Mouse (Mus musculus): ENCODE data around the gene Tmed2. TPM values are rescaled to one million over a fixed set of nuclear protein-coding genes. Genes with fewer than 3 reads are reported as not detected.
A peak's percentile ranks its signal among the peaks of the same experiment; 100 is the strongest.
"Not testable (repeated sequence)": the region's sequence is repeated elsewhere in the genome, so short reads cannot be mapped to it uniquely, and the experiment has no call there.

The Tmed2 gene
- polyA plus RNA-seq, 1 experiment from 2014 or later: 396 TPM

GRCm38 (mm10) chr5:124552558-124553307, 12.2 kb downstream of the Tmed2 start, which contains the start of gene Ddx55:
TSS of gene Ddx55 (plus strand) at chr5:124552864.
- peaks cover 52% of the 10 kb centered on the region for H3K36me3 ChIP-seq
- no peaks in the 10 kb centered on the region for H3K9me3 ChIP-seq
- H3K4me1 ChIP-seq (replicated peaks): peaks cover 17% of the 10 kb centered on the region
- DNase-seq (ENCODE audit: low spot score): peak; percentile 91
- no peaks in the 10 kb centered on the region for H3K27me3 ChIP-seq (ENCODE audit: insufficient read depth, poor library complexity, severe bottlenecking)
- H3K4me3 ChIP-seq: peak within 1 kb of the TSS; percentile 98
- under 1% methylated on average over 66 of the region's 66 CpGs for WGBS
- H3K27ac ChIP-seq: peak within 1 kb of the TSS; percentile 89

- Histone ChIP-seq H3K4me3 (peak overlapping the region; percentile 98), H3K27ac (no peak overlapping the region), H3K27me3 (ENCODE audit: insufficient read depth, poor library complexity, severe bottlenecking) (no peaks in the 10 kb centered on the region), H3K9me3 (no peaks in the 10 kb centered on the region), H3K36me3 (peaks cover 52% of the 10 kb centered on the region), H3K4me1 (replicated peaks) (peaks cover 17% of the 10 kb centered on the region)
- WGBS: 85% methylated on average over 6 of the region's 6 CpGs
- no peak for DNase-seq (ENCODE audit: low spot score)
Measured at GRCm38 (mm10) chr5:124553607-124554006, 13.1 kb downstream of the Tmed2 start.

DNA sequence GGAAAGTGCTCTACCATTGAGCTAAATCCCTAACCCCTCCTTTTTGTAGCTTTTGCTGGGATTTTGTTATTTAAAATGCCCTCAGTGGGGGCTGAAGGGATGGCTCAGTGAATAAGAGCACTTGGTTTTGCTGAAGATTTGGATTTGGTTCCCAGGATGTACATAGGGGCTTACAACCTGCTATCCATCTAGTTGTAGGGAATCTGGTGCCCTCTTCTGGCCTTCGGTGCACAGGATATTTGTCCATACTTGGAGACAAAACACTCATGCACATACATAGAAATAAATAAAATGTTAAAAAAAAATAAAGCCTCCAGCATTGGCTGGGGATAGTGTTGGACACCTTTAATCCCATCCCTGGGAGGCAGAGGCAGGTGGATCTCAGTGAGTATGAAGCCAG, 14.7 kb downstream of the Tmed2 start:
- H3K27ac ChIP-seq: no peak overlapping the region
- no peak overlapping the region for H3K4me3 ChIP-seq
- no peaks in the 10 kb centered on the region for H3K9me3 ChIP-seq
- H3K36me3 ChIP-seq: peaks cover 64% of the 10 kb centered on the region
- H3K4me1 ChIP-seq (replicated peaks): peaks cover 17% of the 10 kb centered on the region
- DNase-seq (ENCODE audit: low spot score): no peak
- 84% methylated on average over 1 of the region's 1 CpGs for WGBS
- no peaks in the 10 kb centered on the region for H3K27me3 ChIP-seq (ENCODE audit: insufficient read depth, poor library complexity, severe bottlenecking)

- Histone ChIP-seq H3K27me3 (ENCODE audit: insufficient read depth, poor library complexity, severe bottlenecking) (no peaks in the 10 kb centered on the region), H3K4me1 (replicated peaks) (no peaks in the 10 kb centered on the region), H3K36me3 (peaks cover 100% of the 10 kb centered on the region), H3K27ac (no peak overlapping the region), H3K9me3 (no peaks in the 10 kb centered on the region), H3K4me3 (no peak overlapping the region)
- 89% methylated on average over 12 of the region's 12 CpGs for WGBS
- DNase-seq (ENCODE audit: low spot score): no peak
Measured at GRCm38 (mm10) chr5:124571068-124571467, 30.6 kb downstream of the Tmed2 start.

- no peak overlapping the region for H3K27ac ChIP-seq
- H3K36me3 ChIP-seq: peaks cover 71% of the 10 kb centered on the region
- 92% methylated on average over 7 of the region's 7 CpGs for WGBS
- H3K4me3 ChIP-seq: no peak overlapping the region
- no peaks in the 10 kb centered on the region for H3K9me3 ChIP-seq
- no peaks in the 10 kb centered on the region for H3K27me3 ChIP-seq (ENCODE audit: insufficient read depth, poor library complexity, severe bottlenecking)
- DNase-seq (ENCODE audit: low spot score): no peak
- peaks cover 23% of the 10 kb centered on the region for H3K4me1 ChIP-seq (replicated peaks)
Measured at GRCm38 (mm10) chr5:124575467-124575866, 35.0 kb downstream of the Tmed2 start.

DNA sequence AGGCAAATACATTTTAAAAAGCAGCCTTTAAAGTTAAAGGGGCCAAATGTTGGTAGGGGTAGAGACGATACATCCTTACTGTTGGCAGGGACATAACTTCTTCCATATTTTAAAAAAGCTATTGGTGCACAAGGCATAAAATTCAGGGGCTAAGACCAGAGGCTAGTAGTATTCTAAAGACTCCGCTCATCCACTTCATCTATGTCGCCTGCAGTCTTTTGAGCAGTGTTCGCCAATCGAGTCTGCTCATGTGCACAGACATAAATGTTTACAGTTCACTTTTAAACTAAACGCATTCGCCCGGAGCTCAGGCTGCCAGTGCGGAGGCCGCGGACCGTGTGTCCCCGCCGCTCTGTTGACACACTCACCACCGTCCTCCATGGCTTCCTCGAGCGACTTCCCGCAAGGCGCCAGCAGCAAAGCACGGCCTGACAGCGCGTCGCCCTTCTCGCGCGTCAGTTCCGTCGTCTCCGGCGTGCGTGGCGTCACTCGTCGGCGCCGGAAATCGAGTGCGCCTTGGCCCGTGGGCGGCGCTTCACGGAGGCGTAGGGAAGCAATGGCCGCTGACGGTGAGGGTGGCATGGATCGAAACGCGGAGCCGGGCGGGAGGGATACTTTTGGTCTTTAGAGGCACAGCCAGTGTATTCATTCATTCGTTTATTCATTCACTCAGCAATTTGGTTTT, 38.3 kb downstream of the Tmed2 start, which contains the start of the genes Eif2b1 and Gtf2h3:
Gene Eif2b1, minus strand, starts transcription at position 499 of the 685 bp plus-strand sequence.
Gene Gtf2h3, plus strand, starts transcription at position 508 of the 685 bp plus-strand sequence.
- Histone ChIP-seq H3K9me3 (no peaks in the 10 kb centered on the region), H3K4me1 (replicated peaks) (peaks cover 27% of the 10 kb centered on the region), H3K27ac (peak within 1 kb of the TSS; percentile 79), H3K27me3 (ENCODE audit: insufficient read depth, poor library complexity, severe bottlenecking) (no peaks in the 10 kb centered on the region), H3K36me3 (peaks cover 54% of the 10 kb centered on the region), H3K4me3 (peak within 1 kb of the TSS; percentile 86)
- peak; percentile 93 for DNase-seq (ENCODE audit: low spot score)
- WGBS: under 1% methylated on average over 51 of the region's 51 CpGs

- Histone ChIP-seq H3K4me3 (no peak overlapping the region), H3K4me1 (replicated peaks) (peaks cover 24% of the 10 kb centered on the region), H3K27me3 (ENCODE audit: insufficient read depth, poor library complexity, severe bottlenecking) (no peaks in the 10 kb centered on the region), H3K36me3 (peaks cover 55% of the 10 kb centered on the region), H3K27ac (no peak overlapping the region), H3K9me3 (no peaks in the 10 kb centered on the region)
- DNase-seq (ENCODE audit: low spot score): no peak
- 93% methylated on average over 5 of the region's 5 CpGs for WGBS
Measured at GRCm38 (mm10) chr5:124582515-124582914, 42.0 kb downstream of the Tmed2 start.

GRCm38 (mm10) chr5:124592768-124593167, 52.3 kb downstream of the Tmed2 start:
- Histone ChIP-seq H3K4me1 (replicated peaks) (no peaks in the 10 kb centered on the region), H3K9me3 (no peaks in the 10 kb centered on the region), H3K36me3 (peaks cover 91% of the 10 kb centered on the region), H3K4me3 (no peak overlapping the region), H3K27me3 (ENCODE audit: insufficient read depth, poor library complexity, severe bottlenecking) (no peaks in the 10 kb centered on the region), H3K27ac (no peak overlapping the region)
- DNase-seq (ENCODE audit: low spot score): no peak
- WGBS: over 99% methylated on average over 3 of the region's 3 CpGs

GRCm38 (mm10) chr5:124598224-124599174, 58.0 kb downstream of the Tmed2 start:
- WGBS: 6% methylated on average over 30 of the region's 30 CpGs
- no peaks in the 10 kb centered on the region for H3K9me3 ChIP-seq
- H3K36me3 ChIP-seq: peaks cover 65% of the 10 kb centered on the region
- peak overlapping the region; percentile 90 for H3K27ac ChIP-seq
- no peaks in the 10 kb centered on the region for H3K27me3 ChIP-seq (ENCODE audit: insufficient read depth, poor library complexity, severe bottlenecking)
- H3K4me1 ChIP-seq (replicated peaks): peaks cover 18% of the 10 kb centered on the region
- H3K4me3 ChIP-seq: peak overlapping the region; percentile 98
- DNase-seq (ENCODE audit: low spot score): peak; percentile 95

GRCm38 (mm10) chr5:124599726-124600125, 59.2 kb downstream of the Tmed2 start:
- H3K27me3 ChIP-seq (ENCODE audit: insufficient read depth, poor library complexity, severe bottlenecking); H3K27ac ChIP-seq; H3K9me3 ChIP-seq; DNase-seq (ENCODE audit: low spot score): not testable (repeated sequence)
- Histone ChIP-seq H3K36me3 (peaks cover 65% of the 10 kb centered on the region), H3K4me3 (peak overlapping the region; percentile 98), H3K4me1 (replicated peaks) (peaks cover 18% of the 10 kb centered on the region)
- 67% methylated on average over 8 of the region's 8 CpGs for WGBS

Measured in hindbrain, embryonic 10.5 days (tissue).